Mouse (Mus musculus) ovary, postnatal 10 days (tissue): ENCODE results near the gene Atxn1l.

ENCODE experiments used
- DNase-seq: peaks from one replicate; pipeline ENCODE4 v3.0.0; 2022; ENCODE audit warnings: low spot score

The Atxn1l gene

GRCm38 (mm10) chr8:109731012-109731411 lies 6.5 kb downstream of the Atxn1l start:
- DNase-seq, result no peak

DNA sequence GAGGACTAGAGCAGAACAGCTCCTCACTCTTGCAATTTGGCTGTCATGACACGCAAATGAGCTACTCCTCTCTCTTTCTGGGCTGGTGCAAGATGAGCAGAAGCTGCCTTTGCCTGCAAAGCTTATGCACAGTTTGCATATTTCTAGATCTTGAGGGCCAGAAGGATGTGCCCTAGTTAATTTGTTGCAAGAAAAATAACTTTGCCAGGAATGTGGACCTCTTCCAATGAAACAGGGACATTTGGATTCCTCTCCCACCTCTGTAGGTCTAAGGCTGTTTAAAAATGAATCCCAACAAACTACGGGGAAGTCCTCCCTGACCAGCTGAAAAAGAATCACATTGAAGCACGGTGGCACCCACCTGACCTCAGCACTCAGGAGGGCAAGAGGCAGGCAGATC lies 12.4 kb downstream of the Atxn1l start:
- no peak for DNase-seq

DNA sequence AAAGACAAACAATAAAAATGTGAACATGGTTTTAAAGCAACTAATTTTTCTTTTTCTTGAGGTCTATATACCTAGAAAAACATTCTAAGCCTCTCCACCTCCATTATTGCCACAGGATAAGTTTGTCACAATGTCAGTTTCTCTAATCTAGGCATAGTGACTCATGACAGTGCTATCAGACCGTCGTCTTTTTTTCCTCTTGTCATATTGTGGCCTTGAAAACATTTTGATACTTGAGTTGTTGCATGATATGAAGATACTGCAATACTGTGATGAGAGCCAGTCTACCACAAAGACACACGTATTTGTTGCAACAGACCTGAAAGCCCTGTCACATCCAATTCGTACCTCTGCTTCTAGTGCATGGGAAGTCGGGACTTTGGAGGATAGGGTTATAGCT lies 22.6 kb downstream of the Atxn1l start:
- DNase-seq, result no peak

DNA sequence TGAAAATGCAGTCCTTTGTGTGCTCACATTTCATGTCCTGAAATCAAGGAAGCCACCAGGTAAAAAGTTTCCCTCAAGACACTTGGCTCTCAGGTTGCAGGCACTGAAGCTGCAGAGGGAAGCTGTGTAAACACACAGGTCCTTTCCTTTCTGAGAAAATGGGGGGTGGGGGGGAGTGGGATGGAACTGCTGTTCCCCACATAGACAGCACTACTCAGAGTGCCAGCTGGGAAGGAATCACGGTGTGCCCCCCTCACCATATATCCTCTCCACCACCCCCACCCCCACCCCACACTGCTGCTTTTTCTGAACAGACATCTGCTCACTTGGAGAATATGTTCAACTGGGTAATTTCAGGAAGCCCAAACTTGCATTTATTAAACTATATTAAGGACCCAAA lies 25.0 kb downstream of the Atxn1l start:
- DNase-seq, result no peak

DNA sequence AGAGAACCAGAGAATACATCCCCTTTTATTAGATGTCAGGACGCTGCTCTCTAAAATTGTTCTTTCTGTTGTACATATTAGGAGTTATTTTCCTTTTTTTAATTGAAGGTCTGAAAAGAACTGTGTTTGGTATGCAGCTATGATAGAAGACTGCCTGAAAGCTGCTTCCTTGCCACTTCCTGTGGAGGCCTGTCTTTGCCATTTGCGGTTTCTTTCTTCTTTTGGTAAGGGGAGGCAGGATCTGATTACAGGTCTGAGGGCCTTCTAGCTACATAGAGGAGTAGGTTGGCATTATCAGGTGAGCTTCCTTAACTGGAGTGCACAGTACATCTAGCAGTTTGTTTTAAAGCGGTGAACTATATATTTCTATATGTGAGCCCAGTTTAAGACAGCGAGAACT lies 29.6 kb downstream of the Atxn1l start:
- DNase-seq, result no peak

DNA sequence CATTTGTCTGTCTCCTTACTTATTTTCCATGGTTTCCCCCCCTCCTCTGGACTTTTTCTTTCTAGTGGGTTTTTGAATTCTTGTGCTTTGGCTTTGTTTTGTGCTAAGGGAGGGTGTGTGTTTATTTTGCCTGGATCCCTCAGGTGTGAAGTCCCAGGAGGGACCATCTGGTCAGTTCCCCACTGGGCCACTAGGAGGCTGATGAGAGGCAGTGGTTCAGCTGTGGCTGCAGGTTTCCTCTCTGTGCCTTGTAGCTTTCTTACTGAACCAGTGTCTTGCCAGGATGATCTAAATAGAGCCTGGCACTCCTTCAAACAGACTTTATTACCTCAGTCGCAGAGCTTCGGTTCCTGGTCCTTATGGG lies 30.7 kb downstream of the Atxn1l start:
- DNase-seq, result peak; percentile 46

- DNase-seq, result no peak
Observed at GRCm38 (mm10) chr8:109706076-109706873, 31.3 kb downstream of the Atxn1l start.

- peak; percentile 77 for DNase-seq
Observed at GRCm38 (mm10) chr8:109705320-109706075, 32.0 kb downstream of the Atxn1l start, which contains the start of gene Zfp821. TSS of gene Zfp821 (plus strand) at chr8:109705546.

DNA sequence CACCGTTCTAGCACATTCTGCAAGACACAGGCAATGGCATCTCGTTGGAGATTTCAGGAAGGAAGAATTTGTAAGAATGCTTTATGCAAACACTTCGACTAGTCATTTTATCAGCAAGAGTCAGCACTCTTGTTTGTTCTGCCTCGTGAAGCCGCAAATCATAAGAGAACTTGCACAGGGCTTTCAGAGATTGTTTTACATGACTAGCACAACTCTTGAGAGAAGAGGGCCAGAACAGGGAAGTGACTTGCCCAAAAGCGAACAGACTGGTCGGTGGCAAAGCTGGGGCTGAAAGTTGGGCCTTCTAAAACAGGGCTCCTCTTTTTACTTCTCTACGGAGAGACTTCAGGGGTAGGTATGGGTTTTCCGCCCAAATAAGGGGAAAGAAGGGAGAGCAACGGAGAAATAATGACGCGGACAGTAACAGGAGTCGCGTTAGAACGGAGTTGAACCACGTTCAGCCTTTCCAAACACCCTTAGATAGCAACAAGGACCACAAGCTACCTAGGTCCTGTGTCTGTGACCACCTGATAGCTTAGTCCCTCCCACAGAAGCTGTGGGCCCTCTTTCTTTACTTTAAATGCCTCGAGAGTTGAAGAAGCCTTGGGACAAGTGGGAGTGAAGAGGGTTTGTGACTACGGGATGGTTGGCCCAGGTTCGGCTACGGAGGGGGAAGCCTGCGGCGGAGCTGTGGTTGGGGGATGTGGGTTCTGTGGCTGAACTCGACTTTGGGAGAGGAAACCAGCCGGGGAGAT lies 32.8 kb downstream of the Atxn1l start:
- no peak for DNase-seq

DNA sequence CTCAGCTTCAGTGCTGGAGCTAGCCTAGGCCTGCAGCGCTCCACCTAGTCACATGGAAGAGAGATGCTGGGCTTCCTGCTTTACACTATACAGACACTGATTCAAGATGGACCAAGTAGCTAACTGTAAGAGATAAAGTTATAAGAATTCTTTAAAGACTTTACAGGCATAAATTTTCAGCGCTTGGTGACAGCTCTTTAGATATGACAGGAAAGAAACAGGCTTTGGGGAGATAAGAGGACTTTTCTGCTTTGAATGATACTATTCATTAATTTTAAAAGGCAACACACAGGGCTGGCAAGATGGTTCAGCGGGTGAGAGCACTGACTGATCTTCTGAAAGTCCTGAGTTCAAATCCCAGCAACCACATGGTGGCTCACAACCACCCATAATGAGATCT lies 39.1 kb downstream of the Atxn1l start:
- no peak for DNase-seq

DNA sequence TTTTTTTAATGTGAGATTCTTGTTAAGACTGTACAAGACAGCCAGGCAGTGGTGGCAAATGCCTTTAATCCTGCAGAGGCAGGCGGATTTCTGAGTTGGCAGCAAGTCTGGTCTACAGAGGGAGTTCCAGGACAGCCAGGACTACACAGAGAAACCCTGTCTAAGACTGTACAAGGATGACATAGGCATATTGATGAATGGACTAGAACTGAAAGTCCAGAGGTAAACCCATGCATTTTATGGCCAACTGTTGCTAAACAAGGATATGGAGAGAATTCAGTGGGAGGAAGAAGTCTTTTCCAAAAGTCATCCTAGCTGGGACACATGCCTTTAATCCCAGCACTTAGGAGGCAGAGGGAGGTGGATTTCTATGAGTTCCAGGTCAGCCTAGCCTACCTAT lies 39.8 kb downstream of the Atxn1l start:
- DNase-seq, result no peak

- DNase-seq, result no peak
Observed at GRCm38 (mm10) chr8:109694154-109694553, 43.4 kb downstream of the Atxn1l start.

DNA sequence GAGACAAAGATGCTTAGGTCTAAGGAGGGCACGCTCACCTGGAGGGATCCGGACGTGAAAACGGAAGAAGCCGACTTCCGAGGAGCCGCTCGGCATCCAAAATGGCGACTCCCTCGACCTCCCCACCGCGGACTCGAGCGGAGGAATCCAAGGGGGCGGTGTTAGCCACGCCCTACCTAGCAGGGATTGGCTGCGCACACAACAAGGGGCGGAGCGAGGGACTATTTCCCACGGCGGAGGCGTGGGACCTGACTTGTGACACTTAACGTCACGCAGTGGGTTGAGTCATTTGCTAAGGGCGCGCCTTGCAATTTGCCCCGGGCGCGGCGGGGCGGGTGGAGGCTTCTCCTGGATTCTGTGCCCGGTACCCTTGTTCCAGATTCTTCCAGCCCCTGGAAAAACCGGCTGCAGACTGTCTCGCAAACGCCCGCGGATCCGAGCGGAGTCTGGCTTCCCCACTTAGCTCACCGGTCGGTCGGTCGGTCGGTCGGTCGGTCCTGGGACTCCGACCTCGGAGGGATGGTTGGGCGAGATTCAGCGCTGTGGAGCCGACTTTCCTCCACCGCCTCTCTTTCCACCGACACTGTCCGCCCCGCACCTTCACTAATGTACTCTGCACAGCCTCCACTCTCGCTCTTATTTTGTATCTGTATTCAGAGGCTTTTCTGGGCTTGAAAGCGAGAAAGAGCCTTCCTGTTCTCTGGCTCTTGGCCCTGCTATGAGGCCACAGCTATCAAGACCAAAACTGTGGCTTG lies 44.2 kb downstream of the Atxn1l start, which contains the start of gene Ist1:
TSS of gene Ist1 (minus strand) at position 115 of the 755 bp plus-strand sequence.
- DNase-seq, result peak; percentile 93

DNA sequence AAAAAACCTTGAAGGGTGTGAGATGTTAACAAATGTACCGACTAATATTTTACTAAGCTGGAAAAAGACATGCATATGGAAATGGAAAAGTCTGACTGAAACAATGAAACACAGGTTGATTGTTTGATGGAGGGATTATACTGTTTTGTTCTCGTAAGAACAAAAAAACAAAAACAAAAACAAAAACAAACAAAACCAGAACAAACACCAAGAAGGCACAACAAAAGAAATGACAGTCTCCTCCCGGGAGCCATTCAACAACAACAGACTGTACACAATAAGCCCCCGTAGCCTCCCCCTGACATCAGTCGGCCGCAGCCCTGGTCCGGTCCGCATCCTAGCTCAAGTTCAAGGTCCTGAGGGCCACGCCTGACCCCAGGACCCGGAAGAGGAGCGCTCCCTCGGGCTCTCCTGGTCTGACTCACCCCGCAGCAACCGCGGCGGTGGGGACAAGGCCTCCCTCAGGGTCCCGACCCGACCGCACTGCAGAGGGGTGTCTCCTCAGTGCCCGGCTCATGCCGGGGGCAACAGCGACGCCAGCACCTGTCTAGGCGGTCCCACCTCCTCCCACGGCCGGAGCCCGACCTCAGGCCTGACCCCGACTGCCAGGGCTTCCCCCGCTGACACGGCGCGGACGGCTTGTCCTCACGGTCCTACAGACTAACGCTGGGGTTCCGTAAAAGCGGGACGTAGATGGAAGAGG lies 44.9 kb downstream of the Atxn1l start:
- no peak for DNase-seq

- no peak for DNase-seq
Observed at GRCm38 (mm10) chr8:109691769-109692168, 45.8 kb downstream of the Atxn1l start.

GRCm38 (mm10) chr8:109687248-109687647 lies 50.3 kb downstream of the Atxn1l start:
- no peak for DNase-seq

DNA sequence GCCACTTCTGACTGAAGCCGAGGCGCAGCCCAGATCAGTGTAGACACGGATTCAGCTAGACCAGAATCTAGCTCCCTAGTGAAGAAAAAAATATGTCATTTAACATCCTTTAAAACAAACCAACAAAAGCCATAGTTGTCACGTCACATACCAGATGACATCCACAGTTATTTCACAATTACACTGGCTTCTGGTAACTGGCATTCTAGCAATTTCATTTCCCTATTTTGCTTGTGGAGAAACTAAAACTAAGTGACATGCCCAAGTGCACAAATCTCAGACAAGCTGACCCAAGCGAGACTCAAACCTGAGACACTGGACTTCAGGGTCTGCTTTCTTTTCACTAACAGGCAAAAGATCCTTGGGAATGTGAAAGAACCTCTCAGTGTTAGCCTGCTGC lies 55.4 kb downstream of the Atxn1l start:
- DNase-seq, result no peak

GRCm38 (mm10) chr8:109681535-109681934 lies 56.0 kb downstream of the Atxn1l start:
- no peak for DNase-seq
